Mouse (Mus musculus): ENCODE data around the gene Usp54.

GRCm38 (mm10) chr14:20655731-20656130 is 14.9 kb upstream of the Usp54 start:
- TF ChIP-seq CTCF (conservative IDR thresholded peaks at IDR 0.05; ENCODE audit: low read length) = no peak
- TF ChIP-seq POU5F1 (IDR thresholded peaks at IDR 0.05; ENCODE audit: borderline replicate concordance, low read length) = no peak

Data from E14TG2a.4 (cell line).